Mouse (Mus musculus) erythroid progenitor cell, adult 5-6 weeks (primary cell): ENCODE measurements around the gene Actbl2. TPM values are rescaled to one million over a fixed set of nuclear protein-coding genes. Genes with fewer than 3 reads are reported as not detected.

Experiments used
- ATAC-seq: replicated peaks from 2 replicates; pipeline ENCODE4 v1.8.0; 2016; ENCODE audit warnings: moderate number of reproducible peaks, mild to moderate bottlenecking, moderate TSS enrichment, inconsistent platforms; ENCODE audit not compliant: poor library complexity, low FRiP score, severe bottlenecking
- total RNA-seq, 2 experiments: library from RNA; stranded (forward) in 1 of 2; stranded (reverse) in 1 of 2; fragments of 150-400 nt in 1 of 2; fragments of 186-747, 209-891 nt in 1 of 2; gene quantifications; 2 replicates each; pipeline versions ENCODE4 v1.2.3 to v1.2.4; 2015 to 2017; ENCODE audit warnings: low replicate concordance in 2 of 2

The Actbl2 gene
- total RNA-seq (2015; ENCODE audit: low replicate concordance) (not detected in 2 replicates), total RNA-seq (2017; ENCODE audit: low replicate concordance) (not detected in 2 replicates)

GRCm38 (mm10) chr13:111254713-111255112 is at the start of gene Actbl2:
Gene Actbl2 (plus strand): TSS chr13:111255013.
- ATAC-seq, result no peak

DNA sequence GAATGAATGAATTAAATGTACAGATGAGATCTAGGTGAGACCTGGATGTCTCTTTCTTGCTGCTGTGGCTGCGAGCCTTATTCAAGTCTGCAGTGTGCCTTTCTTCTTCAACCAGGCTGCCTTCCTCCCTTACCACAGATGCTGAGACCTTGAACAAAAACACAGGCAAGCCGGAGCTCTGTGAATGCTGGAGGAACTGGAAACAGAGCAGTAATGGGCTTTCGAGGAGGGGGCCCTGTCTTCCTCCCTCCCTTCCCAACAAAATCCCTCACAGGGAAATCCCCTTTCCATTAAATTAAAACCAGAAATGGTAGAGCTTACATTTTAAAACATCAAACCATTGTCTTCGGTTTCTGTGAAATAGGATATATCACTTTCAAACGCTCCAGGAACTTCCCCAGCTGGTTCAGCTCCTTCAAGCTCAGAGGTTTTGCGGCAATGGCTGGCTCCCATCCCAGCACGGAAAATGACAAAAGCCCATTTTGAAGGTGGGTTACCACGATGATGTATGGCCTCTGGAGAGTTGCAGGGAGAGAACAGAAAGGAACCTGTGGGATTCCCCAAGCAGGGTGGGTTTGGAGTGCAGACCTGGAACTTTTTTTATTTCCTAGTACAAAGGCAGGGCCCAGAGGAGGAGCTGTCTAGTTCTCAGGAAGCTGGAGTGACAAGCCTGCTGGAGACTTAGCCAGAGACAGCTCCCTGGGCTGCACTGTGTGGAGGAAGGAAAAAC is 44.0 kb upstream of the Actbl2 start:
- no peak for ATAC-seq

- no peak for ATAC-seq
Observed at GRCm38 (mm10) chr13:111228768-111229167, 26.0 kb upstream of the Actbl2 start.

GRCm38 (mm10) chr13:111229541-111229940 is 25.3 kb upstream of the Actbl2 start:
- no peak for ATAC-seq

GRCm38 (mm10) chr13:111232416-111232815 is 22.4 kb upstream of the Actbl2 start:
- no peak for ATAC-seq

DNA sequence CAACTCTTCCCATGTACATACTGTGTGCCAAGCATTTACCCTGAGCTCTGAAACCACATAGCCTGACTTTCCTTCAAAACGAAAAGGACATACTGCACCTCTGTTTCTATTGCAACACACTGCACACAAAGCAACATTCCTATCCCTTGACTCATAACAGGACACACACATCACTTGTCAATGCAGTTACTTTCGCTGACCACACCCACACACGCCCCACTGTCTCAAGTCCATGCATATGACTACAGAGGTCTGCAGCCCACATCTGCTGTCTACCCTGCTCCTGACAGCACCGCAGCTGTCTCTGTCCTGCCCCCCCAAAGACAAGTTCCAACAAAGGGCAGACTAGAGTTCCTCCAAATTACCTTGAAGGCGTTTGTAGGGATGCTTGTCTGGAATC is 21.5 kb upstream of the Actbl2 start:
- no peak for ATAC-seq

DNA sequence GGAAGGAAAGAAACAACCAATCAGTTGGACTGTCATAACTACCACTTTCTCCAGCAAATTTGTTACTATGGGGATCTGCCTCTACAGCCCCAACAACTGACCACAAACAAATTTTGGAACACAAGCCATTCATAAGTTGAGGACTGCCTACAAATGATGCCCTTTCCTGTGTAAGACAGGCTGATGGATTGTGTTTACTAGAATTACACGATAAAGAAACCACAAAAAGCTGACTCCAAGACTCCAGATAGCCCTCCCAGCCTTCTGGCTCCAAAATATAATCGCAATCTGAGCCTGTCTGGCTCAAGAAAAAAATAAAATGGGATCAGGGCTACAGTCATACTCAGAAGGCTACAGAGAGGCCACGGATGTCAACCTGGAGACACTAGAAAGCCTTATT is 20.2 kb upstream of the Actbl2 start:
- no peak for ATAC-seq

- no peak for ATAC-seq
Observed at GRCm38 (mm10) chr13:111235719-111236166, 19.1 kb upstream of the Actbl2 start.

- no peak for ATAC-seq
Observed at GRCm38 (mm10) chr13:111236461-111236864, 18.4 kb upstream of the Actbl2 start.

DNA sequence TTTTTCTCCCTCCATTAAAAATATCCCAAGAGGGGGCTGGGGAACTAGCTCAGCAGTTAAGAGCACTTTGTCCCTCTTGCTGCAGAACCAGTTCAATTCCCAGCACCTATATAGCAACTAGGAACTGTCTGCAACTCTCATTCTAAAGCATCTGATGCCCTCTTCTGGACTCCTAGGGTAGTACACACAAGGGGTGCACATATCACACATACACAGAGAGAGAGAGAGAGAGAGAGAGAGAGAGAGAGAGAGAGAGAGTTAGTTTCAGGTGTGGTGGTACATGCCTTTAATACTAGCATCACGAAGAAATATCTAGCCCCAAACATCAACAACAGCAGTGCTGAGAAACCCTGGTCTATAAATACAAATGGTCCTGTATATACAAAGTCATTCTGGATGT is 17.5 kb upstream of the Actbl2 start:
- ATAC-seq, result no peak

- ATAC-seq, result no peak
Observed at GRCm38 (mm10) chr13:111237865-111238465, 16.8 kb upstream of the Actbl2 start.

- ATAC-seq, result no peak
Observed at GRCm38 (mm10) chr13:111251106-111251505, 3.7 kb upstream of the Actbl2 start.

- no peak for ATAC-seq
Observed at GRCm38 (mm10) chr13:111251795-111252194, 3.0 kb upstream of the Actbl2 start.

- ATAC-seq, result no peak
Observed at GRCm38 (mm10) chr13:111258016-111258415, 3.2 kb downstream of the Actbl2 start.

GRCm38 (mm10) chr13:111258424-111259092 is 3.7 kb downstream of the Actbl2 start:
- no peak for ATAC-seq

- ATAC-seq, result no peak
Observed at GRCm38 (mm10) chr13:111259093-111259491, 4.3 kb downstream of the Actbl2 start.

DNA sequence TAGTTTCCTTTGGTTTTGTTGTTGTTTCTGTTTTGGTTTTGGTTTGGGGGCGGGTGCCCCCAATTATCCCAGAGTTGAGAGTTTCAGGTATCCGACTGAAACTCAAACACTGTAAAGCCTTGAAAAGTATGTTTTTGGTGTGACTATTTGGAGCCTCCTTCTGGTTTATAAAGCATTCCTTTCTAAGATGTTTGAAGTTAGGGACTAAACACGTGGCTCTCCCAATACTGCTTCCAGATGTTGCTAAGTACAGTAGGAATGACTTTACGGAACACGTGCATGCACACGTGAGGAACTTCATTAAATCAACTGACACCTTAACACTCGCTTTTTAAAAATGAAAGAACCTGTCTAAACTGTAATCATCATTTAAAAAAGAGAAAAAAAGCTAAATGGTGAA is 4.9 kb downstream of the Actbl2 start:
- no peak for ATAC-seq

- no peak for ATAC-seq
Observed at GRCm38 (mm10) chr13:111263186-111263585, 8.4 kb downstream of the Actbl2 start.

DNA sequence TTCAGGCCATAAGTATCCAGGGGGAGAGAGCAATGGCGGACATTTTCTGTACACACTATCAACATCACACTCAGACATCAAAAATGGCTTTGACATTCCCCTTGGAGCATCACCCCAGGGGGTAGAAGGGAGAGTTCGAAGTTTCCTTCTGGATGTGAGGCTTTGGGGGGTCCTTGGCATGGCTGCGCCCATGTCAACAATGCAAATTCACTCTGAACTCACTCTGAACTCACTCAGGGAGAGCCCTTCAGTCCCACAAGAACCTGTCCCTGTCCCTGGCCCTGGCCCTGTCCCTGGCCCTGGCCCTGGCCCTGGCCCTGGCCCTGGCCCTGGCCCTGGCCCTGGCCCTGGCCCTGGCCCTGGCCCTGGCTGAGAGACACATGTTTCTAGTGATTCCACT is 8.9 kb downstream of the Actbl2 start:
- no peak for ATAC-seq

DNA sequence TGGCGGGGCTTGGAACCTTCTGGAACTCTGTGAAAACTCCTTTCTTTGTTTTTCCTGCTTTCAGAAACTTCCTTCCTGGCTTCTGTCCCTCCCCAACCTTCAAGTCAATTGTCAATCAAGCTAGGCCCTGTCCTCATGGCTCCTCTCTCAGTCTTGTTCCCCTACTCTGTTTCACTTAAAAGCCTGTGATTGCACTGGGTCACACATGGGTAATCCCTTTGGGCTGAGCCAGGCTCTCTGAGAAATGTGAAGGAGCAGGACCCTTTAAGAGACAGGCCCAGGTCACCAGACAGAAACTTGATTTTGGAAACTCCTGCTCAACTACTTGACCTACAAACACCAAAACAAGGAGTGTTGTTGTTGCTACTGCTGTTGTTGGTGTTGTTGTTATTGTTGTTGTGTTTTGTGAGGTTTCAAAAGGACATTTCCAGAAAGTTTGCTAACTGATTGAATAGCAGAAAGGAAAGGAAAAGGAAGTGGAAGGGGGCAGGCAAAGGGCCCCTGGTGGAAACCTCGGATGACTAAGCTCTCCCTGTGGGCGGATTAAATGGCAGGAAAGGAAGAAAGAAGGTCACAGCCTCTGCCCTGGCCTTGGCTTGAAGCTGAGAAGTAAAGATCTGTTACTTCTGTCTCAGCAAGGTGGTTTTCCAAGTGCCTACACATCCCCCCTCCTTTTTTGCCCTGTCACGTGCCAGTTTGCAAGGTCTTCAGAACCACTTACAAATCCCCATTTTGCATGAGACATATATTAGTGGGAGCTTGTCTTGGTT is 10.6 kb downstream of the Actbl2 start:
- no peak for ATAC-seq
